Mouse (Mus musculus) gastrocnemius, adult 18-20 months (tissue): ENCODE data around the gene Pawr. TPM values are rescaled to one million over a fixed set of nuclear protein-coding genes. Genes with fewer than 3 reads are reported as not detected.

Experiments used
- microRNA-seq: library from miRNA; unstranded; fragments of <30 nt; microRNA quantifications from one replicate; pipeline ENCODE4 v1.2.0, GENCODE M21; 2021
- total RNA-seq, 2 experiments: library from RNA; stranded (reverse); gene quantifications; 2 replicates each; pipeline ENCODE4 v1.2.3; 2021

Pawr gene
- total RNA-seq, 2 experiments from 2014 or later: 1.1 TPM

Small RNA genes within 50 kb of the gene (microRNA-seq; reads per million reads assigned to microRNA genes)
- gene Gm25591: not detected

Other genes with a start within 250 kb of the Pawr start
- gene Ppp1r12a, start 169.9 kb upstream of the Pawr start, total RNA-seq: 10 to 100 TPM; 19.4 to 25.6 TPM